Mouse (Mus musculus) skeletal muscle tissue, adult 2 months (tissue): ENCODE measurements around the gene Enthd1.
A peak's percentile ranks its signal among the peaks of the same experiment; 100 is the strongest.

Experiments
- DNase-seq: peaks from one replicate; pipeline ENCODE4 v3.0.0-alpha.2; 2012; ENCODE audit warnings: low read depth, low spot score

Gene Enthd1

DNA sequence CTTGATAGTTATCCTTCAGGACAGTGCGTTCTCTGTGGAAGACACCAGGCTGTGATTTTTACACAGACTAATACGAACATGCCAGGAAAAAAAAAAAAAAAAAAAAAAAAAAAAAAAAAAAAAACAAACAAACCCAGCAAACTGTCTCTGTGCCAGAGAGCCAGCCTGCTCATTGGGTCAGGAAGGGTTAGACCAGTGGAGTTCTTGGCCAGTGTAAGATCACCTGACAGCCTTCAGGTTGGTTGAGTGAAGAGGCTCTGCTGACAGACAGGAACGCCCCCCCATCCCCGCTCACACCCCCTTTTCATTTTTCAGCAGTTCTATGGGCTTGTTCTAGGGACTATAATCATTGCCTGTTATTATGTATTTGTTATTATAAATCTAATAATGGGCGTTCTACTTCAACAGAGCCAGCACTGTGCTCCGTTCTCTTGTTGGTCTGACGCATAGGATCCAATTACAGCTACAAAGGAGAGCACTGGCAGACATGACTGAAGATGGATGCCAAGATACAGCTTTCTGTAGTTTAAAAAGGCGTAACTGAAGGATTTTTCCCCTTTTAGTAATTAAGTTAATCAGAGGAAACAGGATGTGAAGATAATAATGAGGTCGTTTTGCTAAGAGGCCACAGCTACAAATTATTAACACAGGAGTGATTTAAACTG, 81.8 kb downstream of the Enthd1 start:
- DNase-seq = no peak

- no peak for DNase-seq
Observed at GRCm38 (mm10) chr15:80482348-80482747, 82.6 kb downstream of the Enthd1 start.

GRCm38 (mm10) chr15:80474429-80475002, 90.4 kb downstream of the Enthd1 start:
- no peak for DNase-seq

DNA sequence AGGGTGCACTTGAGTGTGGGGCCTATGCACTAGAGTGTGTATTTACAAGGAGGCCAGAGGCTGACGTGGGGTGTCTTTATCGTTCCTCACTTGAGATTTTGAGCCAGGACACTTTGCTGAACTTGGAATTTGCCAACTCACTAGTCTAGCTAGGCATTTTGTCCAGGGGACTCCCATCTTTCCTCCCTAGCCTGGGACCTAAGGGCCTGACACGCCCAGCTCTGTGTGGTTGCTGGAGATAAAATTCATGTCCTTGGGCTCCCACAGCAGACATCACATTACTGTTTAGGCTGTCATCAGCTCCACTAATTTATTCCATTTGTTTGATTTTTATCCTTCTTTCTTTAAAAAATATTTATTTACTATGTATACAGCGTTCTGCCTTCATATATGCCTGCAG, 97.1 kb downstream of the Enthd1 start:
- DNase-seq = no peak

DNA sequence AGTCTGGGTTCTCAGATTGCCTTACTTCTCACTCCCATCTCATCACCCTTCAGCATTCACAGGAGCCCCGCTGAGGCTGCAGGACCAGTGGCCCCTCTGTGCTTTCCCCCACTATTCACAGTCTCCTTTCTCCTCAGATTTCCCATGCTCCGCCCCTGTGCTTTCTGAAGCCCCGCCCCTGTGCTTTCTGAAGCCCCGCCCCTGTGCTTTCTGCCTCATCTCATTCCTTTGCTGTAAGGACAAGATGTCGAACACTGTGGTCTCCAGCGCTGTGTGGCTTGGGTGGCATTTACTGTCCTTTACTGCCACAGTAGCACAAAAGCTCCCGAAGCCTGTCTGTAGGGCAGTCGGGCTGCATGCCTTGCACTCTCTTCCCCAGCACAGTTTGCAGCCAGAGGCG, 102.8 kb downstream of the Enthd1 start:
- DNase-seq = no peak

DNA sequence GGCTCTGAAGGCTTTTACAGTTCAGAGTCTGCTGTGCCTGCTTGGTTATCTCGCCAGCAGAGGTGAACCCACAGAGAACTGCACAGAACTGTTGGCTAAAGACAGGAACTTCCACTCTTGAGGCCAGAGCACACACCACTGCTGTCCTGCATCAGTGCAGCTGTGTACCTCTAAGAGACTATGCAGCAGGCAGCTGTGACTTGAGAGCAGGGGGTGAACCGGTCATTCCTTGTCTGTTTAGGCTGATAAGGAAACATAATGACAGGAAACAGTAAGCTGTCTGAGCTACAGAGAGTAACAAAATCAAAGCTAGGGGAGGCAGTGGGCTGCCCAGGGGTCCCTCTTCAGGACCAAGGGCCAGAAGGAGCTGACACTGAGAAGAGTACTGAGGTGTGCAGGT, 103.5 kb downstream of the Enthd1 start:
- DNase-seq = no peak

- no peak for DNase-seq
Observed at GRCm38 (mm10) chr15:80460011-80460410, 104.9 kb downstream of the Enthd1 start.

- peak; percentile 6 for DNase-seq
Observed at GRCm38 (mm10) chr15:80457984-80458383, 107.0 kb downstream of the Enthd1 start.

DNA sequence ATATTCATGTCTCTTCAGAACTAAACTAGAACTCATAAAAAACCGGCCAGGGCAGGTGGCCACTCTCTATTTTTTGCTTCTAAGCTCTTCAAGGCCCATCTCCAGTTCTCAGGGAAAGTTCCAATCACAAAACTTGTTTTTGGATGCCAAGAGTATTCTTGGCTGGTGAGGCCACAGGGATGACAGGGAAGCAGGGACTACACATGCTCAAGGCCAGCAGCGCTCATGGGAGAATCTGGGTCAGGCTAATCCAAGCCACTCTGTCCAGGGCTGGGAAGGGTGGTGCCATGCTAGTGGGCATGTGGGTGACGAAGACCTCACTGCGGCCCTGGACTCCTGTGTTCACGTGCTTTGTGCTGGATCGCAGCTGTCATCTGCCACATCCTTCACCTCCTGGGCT, 110.5 kb downstream of the Enthd1 start:
- DNase-seq = no peak

DNA sequence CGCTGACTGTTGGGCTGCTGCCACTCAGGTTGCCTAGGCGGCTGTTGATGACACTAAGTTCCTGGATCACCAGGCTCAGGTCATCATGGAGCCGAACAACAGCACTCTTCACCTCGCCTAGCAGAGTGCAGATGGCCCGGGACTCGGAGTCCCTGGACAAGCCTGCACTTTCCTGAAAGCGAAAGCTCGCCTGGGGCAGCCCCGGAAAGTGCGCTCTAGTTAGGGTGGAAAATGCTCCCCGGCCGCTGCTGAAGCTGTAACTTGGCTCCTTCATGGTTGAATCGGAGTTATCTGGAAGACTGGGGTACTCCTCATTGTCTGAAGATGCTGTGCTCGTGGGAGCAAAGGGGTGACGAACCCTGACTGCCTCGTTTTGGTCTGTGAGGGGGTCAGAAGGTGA, 112.5 kb downstream of the Enthd1 start:
- no peak for DNase-seq

- DNase-seq = no peak
Observed at GRCm38 (mm10) chr15:80445956-80446687, 118.8 kb downstream of the Enthd1 start.

GRCm38 (mm10) chr15:80440195-80440594, 124.8 kb downstream of the Enthd1 start:
- DNase-seq = no peak

DNA sequence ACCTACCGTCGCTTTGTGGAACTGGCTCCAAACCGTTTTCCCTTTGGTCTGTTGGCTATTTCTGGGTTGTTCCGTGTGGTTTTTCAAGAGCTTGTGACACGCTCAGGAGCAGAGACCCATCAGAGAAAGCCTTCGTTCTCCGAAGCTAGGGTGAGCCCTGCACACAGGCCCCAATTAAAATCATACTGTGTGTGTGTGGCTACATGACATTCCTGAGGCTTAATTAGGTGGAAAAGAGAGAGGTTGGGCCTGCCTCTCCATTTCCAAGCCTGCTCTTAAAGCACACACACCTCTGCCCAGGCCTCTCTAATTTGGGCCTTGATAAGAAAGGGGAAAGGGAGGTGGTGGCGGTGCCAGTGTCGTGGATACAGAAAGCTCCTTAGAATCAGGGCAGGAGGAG, 126.5 kb downstream of the Enthd1 start:
- DNase-seq = no peak

DNA sequence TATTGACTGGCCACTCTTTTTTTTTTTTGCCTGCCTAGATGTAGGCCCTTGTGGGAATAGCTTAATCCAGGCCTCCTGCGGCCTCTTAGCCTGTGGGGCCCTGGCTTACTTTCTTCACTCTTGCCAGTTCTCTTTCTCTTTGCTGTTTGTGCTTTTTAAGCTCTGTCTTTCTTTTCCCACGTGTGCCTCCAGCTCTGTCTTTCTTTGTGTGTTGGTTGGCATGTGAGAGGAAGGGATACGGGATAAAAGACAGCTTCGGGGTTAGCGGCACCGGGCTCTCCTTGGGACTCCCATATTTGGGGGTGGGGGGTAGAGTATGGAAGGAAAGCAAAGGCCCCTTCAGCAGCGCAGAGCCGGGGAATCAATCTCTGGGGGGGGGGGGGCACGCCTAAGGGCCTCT, 127.0 kb downstream of the Enthd1 start:
- no peak for DNase-seq

DNA sequence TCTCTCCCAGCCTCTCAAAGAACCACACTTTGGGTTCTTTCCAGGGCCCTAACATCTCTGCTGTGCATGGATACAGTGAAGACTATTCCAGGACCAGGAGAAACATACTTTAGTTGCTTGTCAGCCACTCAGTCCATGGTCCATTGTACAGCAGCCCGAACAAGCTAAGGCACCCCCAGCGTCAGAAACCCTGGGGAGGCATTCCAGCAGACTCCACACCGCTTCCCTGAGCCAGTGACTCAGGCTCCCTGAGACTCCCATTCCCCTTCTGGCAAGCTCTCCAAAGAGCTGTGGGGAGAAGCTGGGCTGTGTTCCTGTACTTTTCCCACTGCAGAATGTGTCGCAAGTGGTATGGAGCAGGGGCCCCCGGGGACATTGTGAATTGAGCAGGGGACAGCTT, 128.0 kb downstream of the Enthd1 start:
- DNase-seq = no peak

DNA sequence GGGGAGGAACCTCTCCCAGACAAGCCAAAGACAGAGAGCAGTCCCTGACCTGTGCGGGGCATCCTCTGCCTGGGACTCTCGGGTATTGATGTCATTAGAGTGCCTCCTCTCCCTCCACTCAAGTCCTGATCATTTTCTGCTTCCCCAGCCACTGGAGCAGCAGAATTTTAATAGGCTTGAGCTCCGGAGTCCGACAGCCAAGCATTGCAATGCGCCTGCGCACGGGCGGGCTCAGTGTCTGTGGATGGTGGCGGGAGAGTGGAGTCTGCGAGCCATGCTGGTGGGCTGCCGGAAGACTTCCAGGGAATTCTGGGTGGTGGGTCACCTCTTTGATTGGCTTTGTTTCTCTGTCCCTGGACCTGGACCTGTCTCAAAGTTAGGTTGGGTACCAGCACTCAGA, 134.6 kb downstream of the Enthd1 start:
- DNase-seq = no peak

DNA sequence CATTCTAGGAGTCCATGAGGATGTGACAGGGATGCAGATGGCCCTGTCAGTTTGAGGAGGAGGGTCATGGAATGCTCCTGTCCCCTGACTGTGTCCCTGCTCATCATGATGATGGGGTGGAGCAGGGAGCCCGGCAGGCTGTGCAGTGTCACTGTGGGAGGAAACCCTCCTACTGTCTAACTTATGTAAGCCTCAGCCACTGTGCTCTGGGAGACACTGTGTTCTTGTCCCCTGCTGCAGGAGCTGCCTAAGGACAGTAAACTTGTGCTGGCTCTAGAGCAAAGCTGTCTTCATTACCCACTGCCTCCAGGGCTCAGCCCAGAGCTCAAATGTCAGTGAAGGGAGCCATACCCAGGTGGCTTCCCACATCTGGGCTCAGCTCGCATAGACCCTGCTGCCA, 146.8 kb downstream of the Enthd1 start:
- peak; percentile 63 for DNase-seq

- no peak for DNase-seq
Observed at GRCm38 (mm10) chr15:80417066-80417465, 147.9 kb downstream of the Enthd1 start.

DNA sequence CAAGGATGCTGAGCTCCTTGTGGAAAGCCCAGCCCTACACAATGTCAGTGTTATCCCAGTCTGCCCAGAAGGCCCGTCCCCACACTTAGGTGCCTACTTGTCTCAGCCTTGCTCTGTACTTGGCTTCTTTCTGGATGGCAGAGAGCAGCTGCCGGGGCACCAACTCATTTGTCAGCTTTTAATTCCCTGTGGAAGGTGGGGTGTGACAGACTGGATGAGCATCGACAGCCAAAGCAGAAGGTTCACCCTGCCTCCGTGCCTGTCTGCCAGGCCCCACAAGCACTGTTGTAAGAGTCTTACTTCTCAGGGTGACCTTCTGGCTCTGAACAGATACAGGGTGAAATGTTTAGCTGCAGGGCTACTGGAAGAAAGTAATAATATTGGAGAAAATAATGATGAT, 149.8 kb downstream of the Enthd1 start:
- DNase-seq = no peak

- peak; percentile 30 for DNase-seq
Observed at GRCm38 (mm10) chr15:80413988-80414721, 150.8 kb downstream of the Enthd1 start.

- DNase-seq = peak; percentile 66
Observed at GRCm38 (mm10) chr15:80413070-80413469, 151.9 kb downstream of the Enthd1 start.

DNA sequence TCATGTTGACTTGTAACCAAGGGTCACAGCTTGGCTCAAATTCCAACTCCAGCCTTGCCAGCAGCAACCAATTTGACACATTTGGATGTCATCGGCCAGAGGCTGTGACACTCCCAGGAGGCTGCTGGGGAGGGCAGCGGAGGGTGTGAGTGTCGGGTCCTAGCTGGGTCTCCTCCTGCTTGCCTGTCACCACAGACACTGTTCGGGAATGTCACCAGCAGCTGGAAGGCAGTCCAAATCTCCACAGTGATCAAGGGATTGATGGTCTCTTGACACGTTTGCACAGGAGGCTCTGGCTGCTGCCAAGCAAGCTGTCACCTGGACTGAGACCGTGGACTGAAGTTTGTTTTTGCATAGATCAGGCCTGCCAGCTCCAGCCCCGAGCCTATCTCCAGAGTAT, 154.3 kb downstream of the Enthd1 start:
- DNase-seq = no peak
